Mouse (Mus musculus): ENCODE data around the gene Gm3252. TPM values are rescaled to one million over a fixed set of nuclear protein-coding genes. Genes with fewer than 3 reads are reported as not detected.
"Not testable (repeated sequence)": the region's sequence is repeated elsewhere in the genome, so short reads cannot be mapped to it uniquely, and the experiment has no call there.

Gene Gm3252
- polyA plus RNA-seq (2011; ENCODE audit: insufficient read depth, insufficient read length, low read depth, missing spikeins): 0.44 TPM in 1 of 2 replicates, not detected in the other

- H3K27ac ChIP-seq (ENCODE audit: insufficient read depth, low read length); H3K4me1 ChIP-seq (ENCODE audit: control insufficient read depth, insufficient read depth, low read length); H3K9ac ChIP-seq (ENCODE audit: low read depth, poor library complexity, severe bottlenecking); H3K9me3 ChIP-seq (replicated peaks; ENCODE audit: control insufficient read depth, insufficient read depth, low read length, poor library complexity, severe bottlenecking); H3K36me3 ChIP-seq (ENCODE audit: control insufficient read depth, insufficient read depth, low read length, poor library complexity, severe bottlenecking); H3K27me3 ChIP-seq (ENCODE audit: control insufficient read depth, insufficient read depth, low read length, poor library complexity, severe bottlenecking): not testable (repeated sequence)
- H3K4me3 ChIP-seq (ENCODE audit: low read depth, low read length): peak within 1 kb of the TSS; percentile 42
Measured at GRCm38 (mm10) chr14:4726038-4726880, at the start of gene Gm3252. Gene Gm3252 (plus strand): TSS chr14:4726775.

GRCm38 (mm10) chr14:4708938-4709337 is 17.6 kb upstream of the Gm3252 start, which contains the start of gene Gm7876:
Gene Gm7876 (plus strand): TSS chr14:4709238.
- H3K4me1 ChIP-seq (ENCODE audit: control insufficient read depth, insufficient read depth, low read length); H3K9me3 ChIP-seq (replicated peaks; ENCODE audit: control insufficient read depth, insufficient read depth, low read length, poor library complexity, severe bottlenecking); H3K4me3 ChIP-seq (ENCODE audit: low read depth, low read length); H3K36me3 ChIP-seq (ENCODE audit: control insufficient read depth, insufficient read depth, low read length, poor library complexity, severe bottlenecking); H3K9ac ChIP-seq (ENCODE audit: low read depth, poor library complexity, severe bottlenecking); H3K27me3 ChIP-seq (ENCODE audit: control insufficient read depth, insufficient read depth, low read length, poor library complexity, severe bottlenecking); H3K27ac ChIP-seq (ENCODE audit: insufficient read depth, low read length): not testable (repeated sequence)

GRCm38 (mm10) chr14:4776037-4776436 is 49.5 kb downstream of the Gm3252 start, which contains the start of gene Gm9602:
Gene Gm9602 (plus strand): TSS chr14:4776337.
- not testable (repeated sequence) for H3K36me3 ChIP-seq (ENCODE audit: control insufficient read depth, insufficient read depth, low read length, poor library complexity, severe bottlenecking); H3K9me3 ChIP-seq (replicated peaks; ENCODE audit: control insufficient read depth, insufficient read depth, low read length, poor library complexity, severe bottlenecking); H3K27ac ChIP-seq (ENCODE audit: insufficient read depth, low read length); H3K4me3 ChIP-seq (ENCODE audit: low read depth, low read length); H3K9ac ChIP-seq (ENCODE audit: low read depth, poor library complexity, severe bottlenecking); H3K27me3 ChIP-seq (ENCODE audit: control insufficient read depth, insufficient read depth, low read length, poor library complexity, severe bottlenecking); H3K4me1 ChIP-seq (ENCODE audit: control insufficient read depth, insufficient read depth, low read length)

Other genes with a start within 250 kb of the Gm3252 start
- not detected in 2 replicates for gene Gm3182, start 245.0 kb upstream of the Gm3252 start, polyA plus RNA-seq (2011; ENCODE audit: insufficient read depth, insufficient read length, low read depth, missing spikeins)
- gene Gm3047, start 171.4 kb upstream of the Gm3252 start, polyA plus RNA-seq (2011; ENCODE audit: insufficient read depth, insufficient read length, low read depth, missing spikeins): not detected in 2 replicates
- gene Gm8159, start 94.4 kb upstream of the Gm3252 start, polyA plus RNA-seq (2011; ENCODE audit: insufficient read depth, insufficient read length, low read depth, missing spikeins): not detected in 2 replicates
- not detected in 2 replicates for gene Gm3239, start 62.6 kb upstream of the Gm3252 start, polyA plus RNA-seq (2011; ENCODE audit: insufficient read depth, insufficient read length, low read depth, missing spikeins)
- gene Gm7876, start 17.5 kb upstream of the Gm3252 start, polyA plus RNA-seq (2011; ENCODE audit: insufficient read depth, insufficient read length, low read depth, missing spikeins): not detected in 2 replicates
- not detected in 2 replicates for gene Gm9602, start 49.6 kb downstream of the Gm3252 start, polyA plus RNA-seq (2011; ENCODE audit: insufficient read depth, insufficient read length, low read depth, missing spikeins)
- not detected in 2 replicates for gene Gm3269, start 111.3 kb downstream of the Gm3252 start, polyA plus RNA-seq (2011; ENCODE audit: insufficient read depth, insufficient read length, low read depth, missing spikeins)
- gene Gm3264, start 128.8 kb downstream of the Gm3252 start, polyA plus RNA-seq (2011; ENCODE audit: insufficient read depth, insufficient read length, low read depth, missing spikeins): 1.4 TPM in 1 of 2 replicates, not detected in the other
- not detected in 2 replicates for gene Gm3278, start 165.6 kb downstream of the Gm3252 start, polyA plus RNA-seq (2011; ENCODE audit: insufficient read depth, insufficient read length, low read depth, missing spikeins)